Mouse (Mus musculus) cerebellum, adult 2 months (tissue): ENCODE results near the gene Smoc1. TPM values are rescaled to one million over a fixed set of nuclear protein-coding genes. Genes with fewer than 3 reads are reported as not detected.

ENCODE experiments used
- DNase-seq, 2 experiments: peaks; one replicate each; pipeline ENCODE4 v3.0.0; 2021
- H3K27ac ChIP-seq: fragments of 200-500 bp; 2 replicates; pipeline ENCODE4 v1.5.1; 2012; ENCODE audit warnings: low read length, control low read depth, inconsistent platforms; ENCODE audit not compliant: insufficient read depth
- H3K27me3 ChIP-seq: fragments of 200-500 bp; 2 replicates; pipeline ENCODE4 v1.6.1; 2012; ENCODE audit warnings: inconsistent platforms, mild to moderate bottlenecking, low read length, moderate library complexity; ENCODE audit not compliant: control insufficient read depth, insufficient read depth
- H3K4me1 ChIP-seq: fragments of 200-500 bp; 2 replicates; pipeline ENCODE4 v1.6.1; 2011; ENCODE audit warnings: low read length; ENCODE audit not compliant: control insufficient read depth, insufficient read depth
- H3K4me3 ChIP-seq: fragments of 200-500 bp; replicated peaks from 2 replicates; pipeline ENCODE3; 2011; ENCODE audit warnings: mild to moderate bottlenecking, low read depth, low read length, control low read depth; ENCODE audit not compliant: insufficient read depth
- CTCF ChIP-seq: fragments of 200-500 bp; IDR thresholded peaks from 2 replicates; pipeline ENCODE4 v1.5.1; 2011; ENCODE audit warnings: low read depth, mild to moderate bottlenecking, control low read depth, low read length, moderate library complexity, borderline replicate concordance; ENCODE audit not compliant: insufficient read depth
- POLR2A ChIP-seq: fragments of 200-500 bp; IDR thresholded peaks from 2 replicates; pipeline ENCODE4 v1.6.1; 2011; ENCODE audit warnings: low read length, control low read depth, borderline replicate concordance; ENCODE audit not compliant: insufficient read depth
- WGBS: fragments of 180-500 bp; shearing (Covaris S2); methylation state at CpG from one replicate; pipeline ENCODE4 v1.1.7; 2018; 5-methylcytosine and 5-hydroxymethylcytosine counted together
- polyA plus RNA-seq: library from polyadenylated mRNA; depleted of rRNA; stranded (reverse); fragments of >200 nt; gene quantifications from 2 replicates; pipeline ENCODE4 v1.2.3, GENCODE M21; 2012

Gene Smoc1
- polyA plus RNA-seq, 1 experiment, result 10.8 TPM

- WGBS, result 80% methylated on average over 14 of the region's 14 CpGs
- no peaks in the 10 kb centered on the region for H3K27me3 ChIP-seq
- TF ChIP-seq POLR2A, result no peak
Measured at GRCm38 (mm10) chr12:81104546-81104945, 77.9 kb downstream of the Smoc1 start.

GRCm38 (mm10) chr12:81105721-81106633 lies 79.4 kb downstream of the Smoc1 start:
- DNase-seq, result peak; percentile 76 to 84
- peaks cover 10% of the 10 kb centered on the region for H3K4me1 ChIP-seq
- TF ChIP-seq CTCF (no peak), POLR2A (no peak)
- no peak overlapping the region for H3K27ac ChIP-seq
- H3K4me3 ChIP-seq, result no peak overlapping the region
- 18% methylated on average over 12 of the region's 12 CpGs for WGBS
- no peaks in the 10 kb centered on the region for H3K27me3 ChIP-seq

More at GRCm38 (mm10) chr12:81104546-81104945, 77.9 kb downstream of the Smoc1 start:
- no peak for DNase-seq
- no peak overlapping the region for H3K27ac ChIP-seq
- peaks cover 10% of the 10 kb centered on the region for H3K4me1 ChIP-seq
- H3K4me3 ChIP-seq, result no peak overlapping the region

- Histone ChIP-seq H3K27me3 (no peaks in the 10 kb centered on the region), H3K4me1 (peaks cover 10% of the 10 kb centered on the region), H3K27ac (no peak overlapping the region), H3K4me3 (no peak overlapping the region)
- TF ChIP-seq CTCF (no peak), POLR2A (no peak)
- 60% methylated on average over 14 of the region's 14 CpGs for WGBS
- DNase-seq, result peak in 1 of 2 experiments; percentile 41
Measured at GRCm38 (mm10) chr12:81107278-81108100, 80.9 kb downstream of the Smoc1 start.

GRCm38 (mm10) chr12:81108600-81109011 lies 82.0 kb downstream of the Smoc1 start:
- 67% methylated on average over 7 of the region's 7 CpGs for WGBS
- TF ChIP-seq CTCF (no peak), POLR2A (no peak)
- no peaks in the 10 kb centered on the region for H3K27me3 ChIP-seq

GRCm38 (mm10) chr12:81110006-81110405 lies 83.4 kb downstream of the Smoc1 start:
- no peak for TF ChIP-seq CTCF
- no peak for TF ChIP-seq POLR2A
- no peak for DNase-seq
- 72% methylated on average over 3 of the region's 3 CpGs for WGBS
- no peaks in the 10 kb centered on the region for H3K27me3 ChIP-seq
- H3K27ac ChIP-seq, result no peak overlapping the region
- H3K4me1 ChIP-seq, result peaks cover 10% of the 10 kb centered on the region
- no peak overlapping the region for H3K4me3 ChIP-seq

More at GRCm38 (mm10) chr12:81108600-81109011, 82.0 kb downstream of the Smoc1 start:
- Histone ChIP-seq H3K4me3 (no peak overlapping the region), H3K27ac (no peak overlapping the region), H3K4me1 (peaks cover 10% of the 10 kb centered on the region)
- DNase-seq, result no peak

GRCm38 (mm10) chr12:81112321-81112720 lies 85.7 kb downstream of the Smoc1 start:
- Histone ChIP-seq H3K4me1 (no peaks in the 10 kb centered on the region; the same call in none of the 2 replicates), H3K4me3 (no peak overlapping the region), H3K27ac (no peak overlapping the region), H3K27me3 (no peaks in the 10 kb centered on the region)
- DNase-seq, result no peak
- no peak for TF ChIP-seq POLR2A
- 98% methylated on average over 4 of the region's 4 CpGs for WGBS

- H3K27me3 ChIP-seq, result no peaks in the 10 kb centered on the region
- no peak for TF ChIP-seq POLR2A
- no peak for TF ChIP-seq CTCF
Measured at GRCm38 (mm10) chr12:81120301-81120700, 93.7 kb downstream of the Smoc1 start.

More at GRCm38 (mm10) chr12:81120301-81120700, 93.7 kb downstream of the Smoc1 start:
- no peak for DNase-seq
- Histone ChIP-seq H3K4me1 (no peaks in the 10 kb centered on the region), H3K4me3 (no peak overlapping the region), H3K27ac (no peak overlapping the region)
